Mouse (Mus musculus) leukemia stem cell, adult 10-12 weeks (primary cell): ENCODE measurements around the gene Olfr191. TPM values are rescaled to one million over a fixed set of nuclear protein-coding genes. Genes with fewer than 3 reads are reported as not detected.

Experiments
- polyA plus RNA-seq: library from polyadenylated mRNA; stranded (reverse); fragments of >175 nt; gene quantifications from 2 replicates; pipeline ENCODE4 v1.2.3, GENCODE M21; 2012; ENCODE audit warnings: low replicate concordance

The Olfr191 gene
- polyA plus RNA-seq = not detected in 2 replicates

GRCm38 (mm10) chr16:59089722-59090121, at the start of gene Olfr191:
Gene Olfr191 (minus strand): TSS chr16:59089822.

DNA sequence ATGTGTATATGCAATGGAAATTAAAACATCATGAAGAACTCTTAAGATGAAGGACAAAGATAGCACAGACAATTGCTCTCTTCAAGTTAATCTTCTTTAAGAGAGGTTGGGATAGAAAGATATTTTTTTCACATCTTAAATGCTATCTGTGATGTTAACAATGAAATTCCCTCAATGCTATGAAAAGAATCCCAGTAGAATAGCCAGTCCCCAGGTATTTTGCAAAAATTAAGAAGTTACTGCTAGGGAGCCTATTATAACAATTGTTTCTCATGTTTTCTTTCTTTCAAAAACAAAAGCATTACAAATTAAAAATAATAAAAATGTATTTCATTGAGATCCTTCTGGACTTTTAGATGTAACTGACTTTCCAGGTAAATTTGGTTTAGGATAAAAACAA, 31.3 kb upstream of the Olfr191 start, which contains the start of gene Olfr194:
Olfr194 (minus strand) TSS at position 101 of the 400 bp plus-strand sequence.

DNA sequence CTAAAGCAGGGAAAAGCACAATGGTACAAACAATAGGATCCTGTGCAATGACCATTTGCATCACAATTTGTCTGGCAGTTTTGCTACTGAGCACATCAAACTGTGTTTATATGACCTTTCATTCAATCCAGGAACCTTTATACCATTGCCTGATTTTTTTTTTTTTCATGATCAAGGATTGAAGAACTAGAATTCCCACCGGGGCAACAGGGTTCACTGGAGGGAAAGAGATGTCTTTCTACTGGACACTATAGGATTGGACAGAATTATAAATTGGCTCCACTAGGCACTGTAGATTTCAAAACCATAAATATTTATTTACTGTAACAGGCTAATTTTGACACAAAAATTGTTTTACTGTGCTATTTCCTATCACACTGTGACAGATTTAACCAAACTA, 22.2 kb upstream of the Olfr191 start, which contains the start of gene Olfr193:
Olfr193 (minus strand) TSS at position 101 of the 400 bp plus-strand sequence.

GRCm38 (mm10) chr16:59077905-59078304, 11.7 kb downstream of the Olfr191 start, which contains the start of gene Olfr190:
Gene Olfr190 (minus strand): TSS chr16:59078005.

DNA sequence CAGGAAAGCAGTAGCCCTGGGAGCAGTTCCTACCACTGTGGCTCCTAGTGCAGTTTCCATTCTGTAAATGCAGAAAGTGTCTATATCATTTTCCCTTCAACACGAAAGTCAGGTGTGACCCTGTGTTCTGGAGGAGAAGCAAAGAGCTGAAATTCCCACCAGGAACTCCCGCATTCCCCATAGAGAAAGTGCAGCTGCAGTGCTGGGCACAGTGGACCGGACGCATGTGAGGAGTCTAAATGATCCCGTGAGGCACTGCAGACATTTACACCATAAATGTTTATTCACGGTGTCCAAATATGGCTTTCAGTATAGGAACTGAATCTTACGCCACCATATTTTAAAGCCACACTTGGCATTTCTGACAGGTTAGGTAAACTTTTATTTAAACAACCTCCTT, 49.9 kb downstream of the Olfr191 start, which contains the start of gene Olfr187:
Olfr187 (minus strand) TSS at position 58 of the 400 bp plus-strand sequence.

Other genes starting within 250 kb of the Olfr191 start
- not detected in 2 replicates for gene Olfr177, start 215.1 kb downstream of the Olfr191 start, polyA plus RNA-seq
- gene Olfr178, start 197.8 kb downstream of the Olfr191 start, polyA plus RNA-seq = not detected in 2 replicates
- gene Olfr181, start 161.1 kb downstream of the Olfr191 start, polyA plus RNA-seq = not detected in 2 replicates
- gene Olfr180, start 160.4 kb downstream of the Olfr191 start, polyA plus RNA-seq = not detected in 2 replicates
- gene Olfr183, start 94.5 kb downstream of the Olfr191 start, polyA plus RNA-seq = not detected in 2 replicates
- gene Olfr186, start 59.5 kb downstream of the Olfr191 start, polyA plus RNA-seq = not detected in 2 replicates
- gene Olfr187, start 50.1 kb downstream of the Olfr191 start, polyA plus RNA-seq = not detected in 2 replicates
- gene Olfr190, start 11.8 kb downstream of the Olfr191 start, polyA plus RNA-seq = not detected in 2 replicates
- gene Olfr193, start 22.1 kb upstream of the Olfr191 start, polyA plus RNA-seq = not detected in 2 replicates
- not detected in 2 replicates for gene Olfr194, start 31.2 kb upstream of the Olfr191 start, polyA plus RNA-seq
- gene Olfr195, start 57.2 kb upstream of the Olfr191 start, polyA plus RNA-seq = not detected in 2 replicates
- 0.14 TPM in 1 of 2 replicates, not detected in the other for gene Olfr196, start 80.6 kb upstream of the Olfr191 start, polyA plus RNA-seq
- not detected in 2 replicates for gene Olfr198, start 113.7 kb upstream of the Olfr191 start, polyA plus RNA-seq
- gene Olfr199, start 129.9 kb upstream of the Olfr191 start, polyA plus RNA-seq = not detected in 2 replicates
- gene Olfr201, start 182.8 kb upstream of the Olfr191 start, polyA plus RNA-seq = not detected in 2 replicates
- gene Olfr202, start 197.0 kb upstream of the Olfr191 start, polyA plus RNA-seq = not detected in 2 replicates
- not detected in 2 replicates for gene Olfr203, start 209.1 kb upstream of the Olfr191 start, polyA plus RNA-seq
- not detected in 2 replicates for gene Olfr204, start 228.4 kb upstream of the Olfr191 start, polyA plus RNA-seq
- not detected in 2 replicates for gene Olfr205, start 241.3 kb upstream of the Olfr191 start, polyA plus RNA-seq